Mouse (Mus musculus) G1E (cell line): ENCODE measurements at regions not wholly inside any gene's neighbourhood (a gene's known extent, or its start where the extent isn't known, plus 50 kb on each side); places are given as distances from the start of the nearest gene placed in this dataset.

Experiments
- CTCF ChIP-seq: IDR thresholded peaks from 2 replicates; pipeline ENCODE4 v1.5.1; 2012; ENCODE audit warnings: low read depth, low read length, inconsistent platforms, mixed read lengths
- GATA1 ChIP-seq: IDR thresholded peaks from 2 replicates; pipeline ENCODE4 v1.6.1; 2012; ENCODE audit warnings: borderline replicate concordance, low read length, inconsistent platforms, mixed read lengths
- POLR2AphosphoS5 ChIP-seq: IDR thresholded peaks from 2 replicates; pipeline ENCODE4 v1.6.1; 2012; ENCODE audit warnings: low read depth, low read length, inconsistent platforms; ENCODE audit not compliant: insufficient replicate concordance
- TAL1 ChIP-seq: conservative IDR thresholded peaks from 2 replicates; pipeline ENCODE4 v1.6.1; 2012; ENCODE audit warnings: low read depth, low read length, inconsistent platforms, mixed read lengths

- TF ChIP-seq CTCF = no peak
- TF ChIP-seq POLR2AphosphoS5 = no peak
- no peak for TF ChIP-seq GATA1
- TF ChIP-seq TAL1 = no peak
These were observed 96.3 kb downstream of the Cryba4 start for GRCm38 (mm10) chr5:112156005-112156404.
